Mouse (Mus musculus) CH12.LX (cell line): ENCODE results near the gene Siae. TPM values are rescaled to one million over a fixed set of nuclear protein-coding genes. Genes with fewer than 3 reads are reported as not detected.

Experiments used
- DNase-seq: peaks from one replicate; pipeline ENCODE4 v3.0.0-alpha.2; 2013; ENCODE audit errors: extremely low read depth
- H3K27ac ChIP-seq: 2 replicates; pipeline ENCODE4 v1.5.1; 2012; ENCODE audit warnings: low read depth, mild to moderate bottlenecking, control low read depth, moderate library complexity; ENCODE audit not compliant: insufficient read depth
- H3K27me3 ChIP-seq: replicated peaks from 2 replicates; pipeline ENCODE3; 2012; ENCODE audit warnings: inconsistent platforms
- H3K36me3 ChIP-seq, 2 experiments: replicated peaks in 1 of 2; 2 replicates each; pipeline versions ENCODE3 to v1.6.1; 2012; ENCODE audit warnings: inconsistent platforms in 1 of 2, low read length in 1 of 2, mild to moderate bottlenecking in 1 of 2, mixed read lengths in 1 of 2, moderate library complexity in 1 of 2; ENCODE audit not compliant: control insufficient read depth in 1 of 2, insufficient read depth in 1 of 2
- H3K4me1 ChIP-seq, 2 experiments: 2 replicates each; pipeline ENCODE4 v1.6.1; 2012; ENCODE audit warnings: inconsistent platforms in 1 of 2, moderate library complexity in 1 of 2; ENCODE audit not compliant: insufficient read depth in 2 of 2, control insufficient read depth in 1 of 2
- H3K4me2 ChIP-seq: 2 replicates; pipeline ENCODE4 v1.6.1; 2012; ENCODE audit warnings: low read depth, mild to moderate bottlenecking, control low read depth; ENCODE audit not compliant: poor library complexity, insufficient read depth, severe bottlenecking
- H3K4me3 ChIP-seq, 3 experiments: fragments of 150-350 bp in 1 of 3; sonication (generic) in 1 of 3; replicated peaks in 1 of 3; 2 replicates each; pipeline versions ENCODE3 to v1.5.1; 2011 to 2012; ENCODE audit warnings: low read depth in 2 of 3, low read length in 2 of 3, mild to moderate bottlenecking in 2 of 3, moderate library complexity in 2 of 3, control low read depth in 1 of 3, improper control_type of control experiment in 1 of 3, inconsistent platforms in 1 of 3, mixed read lengths in 1 of 3; ENCODE audit not compliant: poor library complexity in 1 of 3
- H3K79me2 ChIP-seq: replicated peaks from 2 replicates; pipeline ENCODE4 v1.6.1; 2012; ENCODE audit warnings: mild to moderate bottlenecking, moderate library complexity; ENCODE audit not compliant: control insufficient read depth, poor library complexity, insufficient read depth, severe bottlenecking; ENCODE audit errors: extremely low read depth
- H3K9ac ChIP-seq: 2 replicates; pipeline ENCODE4 v1.6.1; 2012; ENCODE audit warnings: low read depth, mild to moderate bottlenecking, control low read depth, moderate library complexity; ENCODE audit not compliant: insufficient read depth
- H3K9me3 ChIP-seq: replicated peaks from 2 replicates; pipeline ENCODE3; 2012; ENCODE audit warnings: low read length, inconsistent platforms, mixed read lengths
- BHLHE40 ChIP-seq: IDR thresholded peaks from 2 replicates; pipeline ENCODE4 v1.6.1; 2011; ENCODE audit warnings: mild to moderate bottlenecking, low read depth, low read length, improper control_type of control experiment
- CTCF ChIP-seq, 2 experiments: IDR thresholded peaks in 1 of 2; conservative IDR thresholded peaks in 1 of 2; 2 replicates each; pipeline ENCODE4 v1.5.1; 2011 to 2012; ENCODE audit warnings: low read depth in 2 of 2, low read length in 2 of 2, improper control_type of control experiment in 1 of 2, inconsistent platforms in 1 of 2, mild to moderate bottlenecking in 1 of 2, moderate library complexity in 1 of 2
- E2F4 ChIP-seq: IDR thresholded peaks from 2 replicates; pipeline ENCODE4 v1.6.1; 2011; ENCODE audit warnings: low read depth, low read length, improper control_type of control experiment; ENCODE audit not compliant: insufficient replicate concordance
- ELF1 ChIP-seq: IDR thresholded peaks from 2 replicates; pipeline ENCODE4 v1.6.1; 2014; ENCODE audit warnings: low read depth, mild to moderate bottlenecking, inconsistent platforms, low read length, improper control_type of control experiment
- ETS1 ChIP-seq: conservative IDR thresholded peaks from 2 replicates; pipeline ENCODE4 v1.6.1; 2012; ENCODE audit warnings: low read depth, mild to moderate bottlenecking, inconsistent platforms, low read length, improper control_type of control experiment, moderate library complexity
- HCFC1 ChIP-seq: IDR thresholded peaks from 2 replicates; pipeline ENCODE4 v1.6.1; 2012; ENCODE audit warnings: low read depth, mild to moderate bottlenecking, inconsistent platforms, low read length, improper control_type of control experiment
- JUN ChIP-seq: IDR thresholded peaks from 2 replicates; pipeline ENCODE4 v1.6.1; 2011; ENCODE audit warnings: low read depth, mild to moderate bottlenecking, low read length, improper control_type of control experiment, moderate library complexity; ENCODE audit not compliant: insufficient read depth
- JUND ChIP-seq: conservative IDR thresholded peaks from 2 replicates; pipeline ENCODE4 v1.6.1; 2011; ENCODE audit warnings: low read depth, low read length, improper control_type of control experiment
- MAX ChIP-seq: IDR thresholded peaks from 2 replicates; pipeline ENCODE4 v1.6.1; 2011; ENCODE audit warnings: low read length, improper control_type of control experiment
- MYC ChIP-seq: IDR thresholded peaks from 2 replicates; pipeline ENCODE4 v1.6.1; 2011; ENCODE audit warnings: low read depth, mild to moderate bottlenecking, improper control_type of control experiment, low read length
- NELFE ChIP-seq: IDR thresholded peaks from 2 replicates; pipeline ENCODE4 v1.6.1; 2011; ENCODE audit warnings: low read depth, low read length, improper control_type of control experiment
- NRF1 ChIP-seq: IDR thresholded peaks from 2 replicates; pipeline ENCODE4 v1.6.1; 2014; ENCODE audit warnings: low read depth, mild to moderate bottlenecking, inconsistent platforms, low read length, improper control_type of control experiment, moderate library complexity
- POLR2AphosphoS2 ChIP-seq: IDR thresholded peaks from 2 replicates; pipeline ENCODE4 v1.6.1; 2011; ENCODE audit warnings: low read depth, low read length, improper control_type of control experiment
- RAD21 ChIP-seq: IDR thresholded peaks from 2 replicates; pipeline ENCODE4 v1.6.1; 2011; ENCODE audit warnings: low read depth, mild to moderate bottlenecking, low read length, improper control_type of control experiment, moderate library complexity
- SIN3A ChIP-seq: IDR thresholded peaks from 2 replicates; pipeline ENCODE4 v1.6.1; 2012; ENCODE audit warnings: low read length, improper control_type of control experiment, inconsistent platforms
- SMC3 ChIP-seq: IDR thresholded peaks from 2 replicates; pipeline ENCODE4 v1.6.1; 2011; ENCODE audit warnings: low read depth, low read length, improper control_type of control experiment
- UBTF ChIP-seq: IDR thresholded peaks from 2 replicates; pipeline ENCODE4 v1.6.1; 2012; ENCODE audit warnings: low read depth, mild to moderate bottlenecking, inconsistent platforms, low read length, improper control_type of control experiment, moderate library complexity
- USF1 ChIP-seq: IDR thresholded peaks from 2 replicates; pipeline ENCODE4 v1.6.1; 2014; ENCODE audit warnings: low read depth, mild to moderate bottlenecking, inconsistent platforms, low read length, improper control_type of control experiment
- USF2 ChIP-seq: conservative IDR thresholded peaks from 2 replicates; pipeline ENCODE4 v1.6.1; 2011; ENCODE audit warnings: low read depth, low read length, improper control_type of control experiment
- ZC3H11A ChIP-seq: IDR thresholded peaks from 2 replicates; pipeline ENCODE4 v1.6.1; 2012; ENCODE audit warnings: low read depth, mild to moderate bottlenecking, inconsistent platforms, low read length, improper control_type of control experiment
- ZKSCAN1 ChIP-seq: IDR thresholded peaks from 2 replicates; pipeline ENCODE4 v1.6.1; 2012; ENCODE audit warnings: low read depth, inconsistent platforms, low read length, improper control_type of control experiment, borderline replicate concordance
- ZMIZ1 ChIP-seq: IDR thresholded peaks from 2 replicates; pipeline ENCODE4 v1.6.1; 2012; ENCODE audit warnings: low read depth, mild to moderate bottlenecking, inconsistent platforms, low read length, improper control_type of control experiment
- ZNF384 ChIP-seq: IDR thresholded peaks from 2 replicates; pipeline ENCODE4 v1.6.1; 2012; ENCODE audit warnings: low read depth, low read length, improper control_type of control experiment, inconsistent platforms
- dilution Hi-C: fragments of 300-500 bp; cut with MboI; formaldehyde crosslinking; loops from 2 replicates; pipeline ENCODE4 v1.14.3; 2020; ENCODE audit warnings: low sequenced_read_pairs; ENCODE audit not compliant: extremely low pct_unique_long_range_greater_than_20kb, extremely low pct_ligation_motif_present
- in situ Hi-C: fragments of 300-500 bp; cut with MboI; formaldehyde crosslinking; loops from 3 replicates; pipeline ENCODE4 v1.14.3; 2019; ENCODE audit warnings: low sequenced_read_pairs, low pct_ligation_motif_present, low pct_unique_long_range_greater_than_20kb, mixed read lengths
- polyA plus RNA-seq: library from polyadenylated mRNA; unstranded; fragments of >175 nt; gene quantifications from 2 replicates; pipeline ENCODE4 v1.2.1, GENCODE M21; 2012; ENCODE audit warnings: low read depth; ENCODE audit not compliant: insufficient read length
- total RNA-seq, 2 experiments: library from RNA; depleted of rRNA; stranded (reverse); fragments of 300-350 nt in 1 of 2; fragments of >200 nt in 1 of 2; gene quantifications; 2 replicates each; pipeline ENCODE4 v1.2.3; 2012 to 2014

Gene Siae
- total and polyA plus RNA-seq, 3 experiments = 6.2 to 8.6 (median 7.9) TPM

GRCm38 (mm10) chr9:37563805-37564204, 8.3 kb downstream of the Siae start:
- no peak for TF ChIP-seq JUND
- no peak for TF ChIP-seq SMC3
- TF ChIP-seq E2F4 = no peak
- no peak for TF ChIP-seq JUN
- no peak for TF ChIP-seq POLR2AphosphoS2
- TF ChIP-seq NELFE = no peak
- no peak for TF ChIP-seq HCFC1
- no peak for TF ChIP-seq USF1
- no peak for TF ChIP-seq ELF1
- TF ChIP-seq MYC = no peak
- TF ChIP-seq CTCF (conservative IDR thresholded peaks at IDR 0.05 in 1 of 2, IDR thresholded peaks at IDR 0.05 in 1 of 2; ENCODE audit: low read depth in 2 of 2, low read length in 2 of 2) = no peak
- TF ChIP-seq ZC3H11A = no peak
- TF ChIP-seq ETS1 = no peak
- TF ChIP-seq USF2 = no peak
- no peak for TF ChIP-seq BHLHE40
- TF ChIP-seq NRF1 = no peak
- in situ Hi-C loops (no loop called here), dilution Hi-C loops (no loop called here)
- Histone ChIP-seq H3K27ac (no peak overlapping the region), H3K9me3 (no peaks in the 10 kb centered on the region), H3K4me1 (peaks cover 0 to 14% of the 10 kb centered on the region in 2 experiments; a peak in 2 of 4 replicates), H3K36me3 (no peaks in the 10 kb centered on the region), H3K27me3 (no peaks in the 10 kb centered on the region), H3K4me3 (no peak overlapping the region), H3K4me2 (no peak overlapping the region), H3K79me2 (no peaks in the 10 kb centered on the region), H3K9ac (no peak overlapping the region)
- no peak for DNase-seq

- dilution Hi-C loops = no loop called here
These were observed 11.5 kb downstream of the Siae start for GRCm38 (mm10) chr9:37567019-37567418.

More at GRCm38 (mm10) chr9:37567019-37567418, 11.5 kb downstream of the Siae start:
- DNase-seq = no peak
- Histone ChIP-seq H3K79me2 (no peaks in the 10 kb centered on the region), H3K4me3 (no peak overlapping the region), H3K9ac (no peak overlapping the region), H3K36me3 (no peaks in the 10 kb centered on the region), H3K9me3 (no peaks in the 10 kb centered on the region)
- in situ Hi-C loops = no loop called here
- no peak for TF ChIP-seq POLR2AphosphoS2
- TF ChIP-seq SIN3A = no peak
- TF ChIP-seq USF1 = no peak
- no peak for TF ChIP-seq MYC
- no peak for TF ChIP-seq ZKSCAN1
- no peak for TF ChIP-seq HCFC1
- TF ChIP-seq ELF1 = no peak
- TF ChIP-seq ZMIZ1 = no peak
- no peak for TF ChIP-seq RAD21
- no peak for TF ChIP-seq E2F4
- no peak for TF ChIP-seq NELFE
- no peak for TF ChIP-seq JUN
- TF ChIP-seq ETS1 = no peak
- no peak for TF ChIP-seq JUND
- no peak for TF ChIP-seq UBTF
- TF ChIP-seq ZNF384 = no peak
- no peak for TF ChIP-seq MAX
- no peak for TF ChIP-seq BHLHE40
- TF ChIP-seq, all 38 proteins: peak for 0
- no peak overlapping the region for H3K4me2 ChIP-seq
- H3K27me3 ChIP-seq = no peaks in the 10 kb centered on the region
- H3K4me1 ChIP-seq = peaks cover 0 to 12% of the 10 kb centered on the region in 2 experiments; a peak in 2 of 4 replicates
- H3K27ac ChIP-seq = no peak overlapping the region
